Mouse (Mus musculus) erythroblast, embryonic 14.5 days (primary cell): ENCODE measurements around the gene Macf1.

Source experiments
- GATA1 ChIP-seq: IDR thresholded peaks from 2 replicates; pipeline ENCODE4 v1.6.1; 2012; ENCODE audit warnings: low read length, inconsistent platforms, mixed read lengths
- TAL1 ChIP-seq: IDR thresholded peaks from 3 replicates; pipeline ENCODE4 v1.6.1; 2012; ENCODE audit warnings: low read length, inconsistent platforms, mixed read lengths

DNA sequence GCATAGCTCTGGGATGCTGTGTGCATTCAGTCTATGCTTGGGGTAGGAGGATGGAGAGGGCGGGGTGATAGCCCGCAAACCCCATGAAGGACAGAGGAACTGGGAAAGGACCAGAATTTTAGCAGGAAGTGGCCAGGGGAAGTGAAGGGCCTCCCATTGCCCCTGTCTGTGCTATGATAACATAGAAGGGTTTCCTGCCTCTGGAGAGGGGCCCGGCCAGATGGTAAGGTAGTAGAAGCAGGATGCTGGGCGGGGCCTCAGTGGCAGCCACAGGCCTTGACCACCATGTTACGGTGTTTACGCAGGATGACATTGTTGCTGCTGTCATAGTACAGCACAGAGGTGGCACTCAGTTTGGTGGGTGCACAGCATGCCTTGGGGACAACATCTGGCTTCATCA is 371.1 kb downstream of the Macf1 start:
- TF ChIP-seq GATA1 (no peak), TAL1 (no peak)
